Mouse (Mus musculus) left cerebral cortex, adult 9 months (tissue): ENCODE results near the gene Det1.
A peak's percentile ranks its signal among the peaks of the same experiment; 100 is the strongest.

Source experiments
- DNase-seq, 2 experiments: peaks; one replicate each; pipeline ENCODE4 v3.0.0; 2022; ENCODE audit warnings: low spot score in 2 of 2

Det1 gene

DNA sequence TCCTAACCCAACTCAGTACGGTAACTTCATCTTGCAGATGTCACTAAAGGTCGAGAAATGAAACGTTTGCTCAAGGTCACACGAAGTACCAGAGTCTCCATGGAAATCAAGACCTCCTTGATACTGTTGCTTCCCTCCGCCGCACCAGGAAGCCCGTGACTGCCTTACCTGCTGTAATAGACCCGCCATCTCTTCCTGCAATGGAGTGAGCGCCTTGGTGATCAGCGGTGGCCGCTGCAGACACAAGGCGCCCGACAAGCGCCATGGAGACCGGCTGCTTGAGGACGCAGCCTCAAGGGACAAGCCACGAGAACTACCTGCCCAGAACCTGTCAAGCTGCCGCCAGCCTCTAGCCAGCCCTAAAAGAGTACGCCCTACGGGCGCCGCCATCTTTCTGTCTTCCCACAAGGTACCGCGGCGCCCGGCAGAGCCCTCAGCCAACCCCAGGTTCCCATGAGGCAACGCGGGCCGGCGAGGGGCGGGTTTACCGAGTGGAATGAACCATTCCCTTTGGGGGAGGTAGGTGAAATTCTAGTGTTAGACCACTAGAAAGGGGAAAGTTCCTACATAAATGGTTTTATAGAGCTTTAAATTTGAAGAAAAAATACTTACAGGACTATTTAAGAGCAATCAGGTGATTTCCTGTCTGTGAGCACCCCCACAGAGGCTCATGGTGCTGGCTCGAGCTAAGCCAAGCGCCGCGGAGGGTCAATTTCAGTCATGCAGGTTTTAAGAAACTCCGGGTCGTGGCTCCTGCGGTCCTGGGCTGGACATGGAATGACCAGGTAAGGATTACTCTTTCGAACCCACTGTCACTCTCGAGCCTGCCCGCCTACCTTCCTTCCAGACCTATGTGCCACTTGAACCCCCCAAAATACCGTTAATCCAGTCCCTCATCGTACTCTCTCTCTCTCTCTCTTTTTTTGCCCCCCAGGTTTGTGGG, 64.2 kb downstream of the Det1 start, which contains the start of the genes Mrps11 and Mrpl46:
TSS of gene Mrps11 (plus strand) at position 481 of the 943 bp plus-strand sequence.
TSS of gene Mrpl46 (minus strand) at position 893 of the 943 bp plus-strand sequence.
- DNase-seq: peak; percentile 52 to 84

DNA sequence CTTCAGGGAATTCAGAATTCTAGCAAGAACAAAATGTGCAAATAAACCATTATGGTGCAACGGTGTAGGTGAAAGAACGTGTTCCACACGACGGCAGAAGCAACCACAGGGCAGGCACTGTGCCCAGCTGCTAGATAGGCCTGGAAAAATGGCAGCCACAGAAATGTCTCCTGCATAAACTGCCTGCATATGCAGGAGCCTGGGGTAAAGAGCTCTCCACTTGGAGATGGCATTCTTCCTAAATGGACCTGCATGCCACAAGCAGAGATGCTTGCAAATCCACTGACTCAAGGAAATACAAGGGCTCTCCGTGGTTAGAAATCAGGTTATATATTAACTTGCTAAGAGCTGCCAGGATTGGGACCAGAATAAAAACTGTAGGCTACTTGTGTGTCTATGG, 68.3 kb downstream of the Det1 start:
- DNase-seq: no peak
